Mouse (Mus musculus) granulocyte monocyte progenitor cell, adult 5-6 weeks (primary cell): ENCODE results near the gene Cby1. TPM values are rescaled to one million over a fixed set of nuclear protein-coding genes. Genes with fewer than 3 reads are reported as not detected.

Experiments
- ATAC-seq: replicated peaks from 2 replicates; pipeline ENCODE4 v1.8.0; 2016; ENCODE audit warnings: mild to moderate bottlenecking, moderate TSS enrichment, inconsistent platforms; ENCODE audit not compliant: poor library complexity, severe bottlenecking
- total RNA-seq, 2 experiments: library from RNA; stranded (forward) in 1 of 2; stranded (reverse) in 1 of 2; fragments of 200-712, 200-1000 nt in 1 of 2; fragments of >200 nt in 1 of 2; fragmentation: Nextera tagmentation in 1 of 2; gene quantifications; 2 replicates each; pipeline ENCODE4 v1.2.3; 2014 to 2017

Gene Cby1
- total RNA-seq, 2 experiments from 2014 or later = 32.0 to 35.2 TPM

GRCm38 (mm10) chr15:79697011-79697410 is 38.0 kb downstream of the Cby1 start:
- ATAC-seq = no peak

DNA sequence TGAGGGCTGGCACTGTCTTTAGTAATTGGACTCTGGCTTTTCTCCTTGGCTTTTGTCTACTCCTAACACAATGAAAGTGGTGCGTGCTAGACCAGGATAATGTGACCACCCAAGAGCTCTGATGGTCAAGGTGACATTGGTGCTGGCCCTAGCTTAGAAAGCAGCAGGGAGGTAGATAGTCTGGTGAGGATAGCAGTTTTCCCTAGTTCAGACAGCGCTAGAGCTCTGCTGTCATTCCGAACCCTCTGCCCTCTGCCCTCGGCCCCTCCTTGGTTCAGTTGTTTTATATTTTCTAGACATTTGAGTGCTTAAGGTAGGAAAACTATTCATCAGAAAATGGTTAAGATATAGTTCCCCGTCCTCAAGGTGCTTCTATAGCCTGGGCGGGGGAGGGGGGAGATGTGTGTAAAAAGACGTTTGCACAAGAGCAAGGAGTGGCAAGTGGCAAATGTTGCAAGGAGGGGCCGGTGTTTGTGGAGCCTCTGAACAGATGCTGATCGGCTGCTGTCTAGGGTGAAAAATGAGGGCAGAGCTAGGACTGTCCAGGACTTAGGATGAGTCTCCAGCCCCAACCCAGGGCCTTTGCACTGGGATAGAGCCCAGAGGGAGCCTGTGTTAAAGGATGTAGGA is 38.7 kb downstream of the Cby1 start:
- ATAC-seq = peak; percentile 52

- no peak for ATAC-seq
Measured at GRCm38 (mm10) chr15:79706603-79707214, 47.7 kb downstream of the Cby1 start.

DNA sequence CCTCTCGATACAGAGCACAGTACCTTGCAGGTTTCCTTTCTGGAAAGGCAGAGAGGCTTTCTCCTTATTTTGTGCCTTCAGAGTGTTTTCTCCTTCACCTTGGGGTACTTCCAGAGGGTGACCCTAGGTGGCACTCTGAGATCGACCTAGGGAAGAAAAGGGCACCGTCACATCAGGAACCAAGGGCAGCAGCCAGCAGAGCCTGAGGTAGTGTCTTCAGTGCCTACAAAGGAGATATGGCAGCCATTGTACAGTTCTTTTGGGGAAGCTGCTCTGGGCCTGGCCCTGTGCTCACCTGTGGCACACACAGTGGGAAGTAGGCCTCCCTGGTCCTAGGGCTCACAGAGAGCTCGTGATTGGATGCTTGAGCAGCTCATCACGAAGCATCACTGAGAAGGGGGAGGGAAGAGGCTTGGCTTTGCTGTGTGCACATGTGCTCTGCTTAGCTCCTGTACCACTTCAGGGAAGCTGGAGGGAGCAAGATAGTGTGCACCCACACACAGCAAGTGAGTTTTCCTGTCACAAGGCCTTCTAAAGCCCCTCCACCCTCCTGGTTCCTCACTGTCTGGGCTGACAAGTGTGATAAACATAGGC is 49.3 kb downstream of the Cby1 start:
- ATAC-seq = peak; percentile 27; the same call in 1 of the 2 replicates

DNA sequence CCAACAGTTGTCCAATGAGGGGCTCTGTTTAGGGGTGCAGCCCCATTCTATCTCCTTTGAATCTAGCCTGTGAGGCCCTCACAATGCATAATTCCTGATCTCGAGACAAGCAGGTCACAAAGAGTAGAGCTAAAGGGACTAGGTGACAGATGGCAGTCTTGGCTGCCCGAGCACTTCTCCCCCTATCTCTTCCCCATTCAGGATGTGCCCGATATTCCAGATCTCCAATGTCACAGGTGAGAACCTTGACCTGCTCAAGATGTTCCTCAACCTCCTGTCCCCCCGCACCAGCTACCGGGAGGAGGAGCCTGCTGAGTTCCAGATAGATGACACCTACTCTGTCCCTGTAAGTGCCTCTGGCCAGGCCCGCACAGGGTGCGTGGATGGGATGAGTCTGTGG is 56.6 kb downstream of the Cby1 start:
- no peak for ATAC-seq

DNA sequence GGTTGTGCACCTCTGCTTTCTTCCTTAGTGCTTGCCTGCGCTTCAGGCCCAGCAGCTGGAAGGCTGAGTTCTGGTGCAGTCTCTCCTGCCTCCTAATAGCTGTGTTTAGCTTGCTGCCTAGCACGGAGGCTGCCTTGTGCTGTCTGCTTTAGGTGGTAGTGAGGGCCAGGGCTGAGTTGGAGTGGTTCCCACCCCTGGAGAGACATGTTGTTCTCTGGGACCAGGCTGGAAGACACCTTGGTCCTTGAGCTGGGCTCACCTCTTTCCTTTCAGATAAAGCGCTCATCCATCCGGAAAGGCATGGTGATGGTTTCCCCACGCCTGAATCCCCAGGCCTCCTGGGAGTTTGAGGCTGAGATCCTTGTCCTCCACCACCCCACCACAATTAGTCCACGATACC is 57.7 kb downstream of the Cby1 start:
- no peak for ATAC-seq

Other genes with a start within 250 kb of the Cby1 start
- 63.6 and 79.1 TPM in 2 replicates for gene Csnk1e, start 203.6 kb upstream of the Cby1 start, total RNA-seq (2014; fragmentation: Nextera tagmentation)
- gene Csnk1e, start 203.6 kb upstream of the Cby1 start, total RNA-seq (2017) = 31.3 and 31.6 TPM in 2 replicates
- gene Kcnj4, start 154.0 kb upstream of the Cby1 start, total RNA-seq (2014; fragmentation: Nextera tagmentation) = not detected in 2 replicates
- not detected in 2 replicates for gene Kcnj4, start 154.0 kb upstream of the Cby1 start, total RNA-seq (2017)
- gene Kdelr3, start 142.8 kb upstream of the Cby1 start, total RNA-seq (2014; fragmentation: Nextera tagmentation) = 0.38 TPM in 1 of 2 replicates, not detected in the other
- 0.56 TPM in 1 of 2 replicates, not detected in the other for gene Kdelr3, start 142.8 kb upstream of the Cby1 start, total RNA-seq (2017)
- 159 and 203 TPM in 2 replicates for gene Ddx17, start 112.5 kb upstream of the Cby1 start, total RNA-seq (2014; fragmentation: Nextera tagmentation)
- gene Ddx17, start 112.5 kb upstream of the Cby1 start, total RNA-seq (2017) = 124 and 142 TPM in 2 replicates
- gene Dmc1, start 54.1 kb upstream of the Cby1 start, total RNA-seq (2014; fragmentation: Nextera tagmentation) = 2.1 and 5.4 TPM in 2 replicates
- 4.8 and 4.9 TPM in 2 replicates for gene Dmc1, start 54.1 kb upstream of the Cby1 start, total RNA-seq (2017)
- gene Fam227a, start 243 bp upstream of the Cby1 start, total RNA-seq (2014; fragmentation: Nextera tagmentation) = 0.85 and 6.5 TPM in 2 replicates
- gene Fam227a, start 243 bp upstream of the Cby1 start, total RNA-seq (2017) = 1.8 and 2.3 TPM in 2 replicates
- gene Tomm22, start 11.7 kb downstream of the Cby1 start, total RNA-seq (2014; fragmentation: Nextera tagmentation) = 146 and 147 TPM in 2 replicates
- 88.0 and 117 TPM in 2 replicates for gene Tomm22, start 11.7 kb downstream of the Cby1 start, total RNA-seq (2017)
- gene Josd1, start 28.7 kb downstream of the Cby1 start, total RNA-seq (2014; fragmentation: Nextera tagmentation) = 22.7 and 24.9 TPM in 2 replicates
- gene Josd1, start 28.7 kb downstream of the Cby1 start, total RNA-seq (2017) = 19.2 and 23.6 TPM in 2 replicates
- 45.8 and 52.4 TPM in 2 replicates for gene Gtpbp1, start 31.6 kb downstream of the Cby1 start, total RNA-seq (2014; fragmentation: Nextera tagmentation)
- 47.0 and 59.9 TPM in 2 replicates for gene Gtpbp1, start 31.6 kb downstream of the Cby1 start, total RNA-seq (2017)
- 120 and 133 TPM in 2 replicates for gene Sun2, start 83.3 kb downstream of the Cby1 start, total RNA-seq (2014; fragmentation: Nextera tagmentation)
- 227 and 268 TPM in 2 replicates for gene Sun2, start 83.3 kb downstream of the Cby1 start, total RNA-seq (2017)
- 9.5 and 27.7 TPM in 2 replicates for gene Dnal4, start 118.7 kb downstream of the Cby1 start, total RNA-seq (2014; fragmentation: Nextera tagmentation)
- 11.6 and 13.5 TPM in 2 replicates for gene Dnal4, start 118.7 kb downstream of the Cby1 start, total RNA-seq (2017)
- gene Nptxr, start 145.6 kb downstream of the Cby1 start, total RNA-seq (2014; fragmentation: Nextera tagmentation) = 0.52 and 0.85 TPM in 2 replicates
- gene Nptxr, start 145.6 kb downstream of the Cby1 start, total RNA-seq (2017) = 0.04 and 0.31 TPM in 2 replicates
- not detected in 2 replicates for gene Npcd, start 175.0 kb downstream of the Cby1 start, total RNA-seq (2014; fragmentation: Nextera tagmentation)
- not detected in 2 replicates for gene Npcd, start 175.0 kb downstream of the Cby1 start, total RNA-seq (2017)
- gene Cbx6, start 175.5 kb downstream of the Cby1 start, total RNA-seq (2014; fragmentation: Nextera tagmentation) = 10.6 and 13.5 TPM in 2 replicates
- gene Cbx6, start 175.5 kb downstream of the Cby1 start, total RNA-seq (2017) = 10.8 and 11.6 TPM in 2 replicates
- 213 and 215 TPM in 2 replicates for gene Apobec3, start 232.5 kb downstream of the Cby1 start, total RNA-seq (2014; fragmentation: Nextera tagmentation)
- 159 and 162 TPM in 2 replicates for gene Apobec3, start 232.5 kb downstream of the Cby1 start, total RNA-seq (2017)